Mouse (Mus musculus) ES-Bruce4 (cell line): ENCODE measurements around the gene Trim46. TPM values are rescaled to one million over a fixed set of nuclear protein-coding genes. Genes with fewer than 3 reads are reported as not detected.

Experiments used
- H3K27ac ChIP-seq: 2 replicates; pipeline ENCODE4 v1.5.1; 2012; ENCODE audit warnings: low read length, inconsistent platforms; ENCODE audit not compliant: insufficient read depth
- H3K27me3 ChIP-seq: 2 replicates; pipeline ENCODE4 v1.6.1; 2012; ENCODE audit warnings: mild to moderate bottlenecking, low read length, inconsistent platforms; ENCODE audit not compliant: control insufficient read depth, poor library complexity, insufficient read depth, severe bottlenecking
- H3K36me3 ChIP-seq: 2 replicates; pipeline ENCODE4 v1.6.1; 2012; ENCODE audit warnings: inconsistent platforms, mild to moderate bottlenecking, low read length, moderate library complexity; ENCODE audit not compliant: control insufficient read depth, poor library complexity, insufficient read depth, severe bottlenecking
- H3K4me1 ChIP-seq: one replicate; pipeline ENCODE4 v1.8.1; 2011; ENCODE audit warnings: low read length; ENCODE audit not compliant: control insufficient read depth, insufficient read depth
- H3K4me3 ChIP-seq: 2 replicates; pipeline ENCODE4 v1.5.1; 2011; ENCODE audit warnings: low read depth, mild to moderate bottlenecking, low read length
- H3K9ac ChIP-seq: 2 replicates; pipeline ENCODE4 v1.6.1; 2012; ENCODE audit warnings: low read depth, mild to moderate bottlenecking, inconsistent platforms; ENCODE audit not compliant: poor library complexity, severe bottlenecking
- H3K9me3 ChIP-seq: replicated peaks from 2 replicates; pipeline ENCODE4 v1.6.1; 2012; ENCODE audit warnings: mild to moderate bottlenecking, low read length, inconsistent platforms; ENCODE audit not compliant: control insufficient read depth, poor library complexity, insufficient read depth, severe bottlenecking
- CTCF ChIP-seq: IDR thresholded peaks from one replicate; pipeline ENCODE4 v1.8.1; 2011; ENCODE audit warnings: low read depth, low read length
- EP300 ChIP-seq: IDR thresholded peaks from 2 replicates; pipeline ENCODE4 v1.6.1; 2011; ENCODE audit warnings: low read depth, low read length; ENCODE audit not compliant: insufficient read depth
- POLR2A ChIP-seq: IDR thresholded peaks from one replicate; pipeline ENCODE4 v1.8.1; 2011; ENCODE audit warnings: low read length; ENCODE audit not compliant: insufficient read depth
- polyA plus RNA-seq: library from polyadenylated mRNA; stranded (reverse); fragments of >200 nt; gene quantifications from 2 replicates; pipeline ENCODE4 v1.2.4, GENCODE M21; 2011; ENCODE audit warnings: low read depth; ENCODE audit not compliant: missing spikeins, insufficient read depth, insufficient read length

The Trim46 gene
- polyA plus RNA-seq, 1 experiment, result 5.7 TPM

DNA sequence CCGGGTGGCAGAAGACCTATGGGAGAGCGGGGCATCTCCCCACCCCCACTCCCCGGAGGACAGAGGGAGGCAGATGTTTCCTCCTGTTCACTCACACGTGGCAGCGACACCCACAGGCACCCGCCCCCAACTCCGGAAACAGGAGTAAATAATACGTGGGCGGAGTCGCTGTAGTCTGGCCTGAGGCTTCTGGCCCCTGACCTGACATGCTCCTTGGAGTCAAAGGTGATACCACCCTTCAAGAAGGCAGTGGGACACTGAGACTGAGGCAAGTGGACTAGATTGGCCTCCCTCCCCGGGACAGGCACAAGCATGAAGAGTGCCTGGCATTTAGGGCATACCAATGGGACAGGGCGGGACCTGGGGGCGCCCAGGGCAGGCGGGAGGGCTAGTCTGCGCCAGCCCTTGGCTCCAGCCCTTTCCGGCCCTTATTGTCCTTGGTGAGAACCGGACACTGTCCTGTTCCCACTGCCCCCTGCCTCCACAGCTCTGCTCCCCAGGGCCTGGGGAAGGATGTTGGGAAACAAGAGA is 5.3 kb upstream of the Trim46 start:
- Histone ChIP-seq H3K4me1 (peaks cover 3% of the 10 kb centered on the region), H3K9me3 (no peaks in the 10 kb centered on the region), H3K36me3 (0 out of 2 replicates have a peak, but pooled peaks cover 2% of the 10 kb centered on the region), H3K4me3 (peak overlapping the region; percentile 42), H3K27ac (peak overlapping the region; percentile 74), H3K27me3 (no peaks in the 10 kb centered on the region), H3K9ac (no peak overlapping the region)
- no peak for TF ChIP-seq CTCF
- TF ChIP-seq POLR2A, result no peak
- TF ChIP-seq EP300, result no peak

DNA sequence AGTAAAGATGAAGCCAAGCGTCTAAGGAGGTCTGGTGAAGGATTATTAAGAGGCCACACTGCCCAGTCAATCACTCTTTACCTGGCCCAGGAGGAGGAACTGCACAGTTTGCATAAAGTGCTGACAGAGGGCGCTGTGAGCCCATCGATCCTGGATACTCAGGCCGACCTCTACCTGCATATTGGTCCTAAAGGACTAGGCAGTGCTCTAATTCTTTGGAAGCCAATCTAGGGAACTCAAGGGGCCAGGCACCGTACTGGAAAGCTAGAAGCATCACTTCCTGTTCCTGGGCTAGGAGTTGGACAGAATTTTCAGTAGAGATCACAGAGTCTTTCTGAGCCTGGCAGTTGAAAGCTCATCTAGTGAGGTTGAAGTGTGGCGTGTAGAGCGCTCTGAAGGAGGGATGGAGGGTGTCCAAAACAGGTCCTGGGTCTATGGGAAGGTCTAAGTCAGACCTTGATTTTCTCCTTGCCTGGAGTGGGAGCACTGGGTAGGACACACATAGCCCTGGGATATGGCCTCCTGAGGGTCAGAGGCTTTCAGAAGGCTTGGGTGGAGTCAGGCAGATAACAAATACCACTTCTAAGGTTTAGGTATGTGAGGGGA is 4.4 kb upstream of the Trim46 start:
- H3K4me3 ChIP-seq, result no peak overlapping the region
- no peaks in the 10 kb centered on the region for H3K27me3 ChIP-seq
- no peak for TF ChIP-seq CTCF
- no peak for TF ChIP-seq POLR2A
- TF ChIP-seq EP300, result no peak
- H3K9me3 ChIP-seq, result no peaks in the 10 kb centered on the region
- H3K4me1 ChIP-seq, result peaks cover 3% of the 10 kb centered on the region
- H3K27ac ChIP-seq, result peak overlapping the region; percentile 74
- 0 out of 2 replicates have a peak, but pooled peaks cover 2% of the 10 kb centered on the region for H3K36me3 ChIP-seq
- H3K9ac ChIP-seq, result no peak overlapping the region

DNA sequence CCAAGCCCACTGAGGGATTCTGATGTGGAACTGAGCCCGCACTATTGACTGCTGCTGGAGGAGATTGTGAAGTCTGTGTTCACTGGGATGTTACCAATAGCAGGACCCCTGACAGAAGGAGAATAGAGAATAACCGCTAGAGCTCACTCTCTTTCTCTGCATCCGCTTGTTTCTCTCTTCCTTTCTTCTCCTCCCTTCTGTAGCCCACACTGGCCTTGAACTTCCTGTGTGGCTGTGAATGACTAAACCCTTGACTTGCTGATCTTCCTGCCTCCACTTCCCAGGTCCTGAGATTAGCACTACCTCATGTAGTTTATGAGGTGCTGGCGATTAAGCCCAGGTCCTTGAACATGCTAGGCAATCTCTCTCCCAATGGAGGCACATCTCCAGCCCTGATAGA is 1.4 kb upstream of the Trim46 start:
- peaks cover 2% of the 10 kb centered on the region for H3K4me1 ChIP-seq
- no peak overlapping the region for H3K27ac ChIP-seq
- 0 out of 2 replicates have a peak, but pooled peaks cover 2% of the 10 kb centered on the region for H3K36me3 ChIP-seq
- H3K4me3 ChIP-seq, result peak overlapping the region; percentile 11; the same call in 1 of the 2 replicates
- no peaks in the 10 kb centered on the region for H3K27me3 ChIP-seq
- TF ChIP-seq POLR2A (no peak), CTCF (no peak), EP300 (no peak)
- H3K9me3 ChIP-seq, result no peaks in the 10 kb centered on the region
- H3K9ac ChIP-seq, result peak overlapping the region; percentile 84; the same call in 1 of the 2 replicates

DNA sequence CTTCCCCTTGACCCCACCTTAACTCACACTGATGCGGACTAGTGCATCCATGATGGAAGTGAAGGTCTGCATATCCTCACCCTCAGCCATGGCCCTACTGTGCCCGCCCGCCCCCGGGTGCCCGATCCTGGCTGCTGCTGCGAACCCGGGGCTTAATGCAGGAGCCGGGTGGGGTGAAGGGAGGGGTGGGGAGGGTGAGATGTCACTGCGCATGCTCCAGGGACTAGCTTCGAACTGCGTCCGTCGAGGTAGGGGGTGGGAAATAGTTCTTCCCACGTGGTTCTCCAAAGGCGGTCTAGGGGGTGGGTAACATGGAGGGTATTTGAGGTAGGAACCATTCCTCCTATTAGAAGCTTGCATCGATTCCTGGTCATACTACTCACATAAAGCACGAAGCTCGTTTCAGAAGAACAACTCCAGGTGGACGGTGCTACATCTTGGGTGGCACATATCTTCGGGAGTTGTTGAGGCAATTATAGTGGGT is 379 bp downstream of the Trim46 start, which contains the start of gene Krtcap2:
Krtcap2 (plus strand) TSS at position 279 of the 484 bp plus-strand sequence.
- H3K4me1 ChIP-seq, result peaks cover 2% of the 10 kb centered on the region
- H3K27ac ChIP-seq, result peak within 1 kb of the TSS; percentile 37
- H3K9me3 ChIP-seq, result no peaks in the 10 kb centered on the region
- no peaks in the 10 kb centered on the region for H3K27me3 ChIP-seq
- H3K9ac ChIP-seq, result peak within 1 kb of the TSS; percentile 84
- TF ChIP-seq POLR2A (no peak), CTCF (no peak), EP300 (no peak)
- peaks cover 2% of the 10 kb centered on the region; the same call in 1 of the 2 replicates for H3K36me3 ChIP-seq
- peak within 1 kb of the TSS; percentile 92 for H3K4me3 ChIP-seq

DNA sequence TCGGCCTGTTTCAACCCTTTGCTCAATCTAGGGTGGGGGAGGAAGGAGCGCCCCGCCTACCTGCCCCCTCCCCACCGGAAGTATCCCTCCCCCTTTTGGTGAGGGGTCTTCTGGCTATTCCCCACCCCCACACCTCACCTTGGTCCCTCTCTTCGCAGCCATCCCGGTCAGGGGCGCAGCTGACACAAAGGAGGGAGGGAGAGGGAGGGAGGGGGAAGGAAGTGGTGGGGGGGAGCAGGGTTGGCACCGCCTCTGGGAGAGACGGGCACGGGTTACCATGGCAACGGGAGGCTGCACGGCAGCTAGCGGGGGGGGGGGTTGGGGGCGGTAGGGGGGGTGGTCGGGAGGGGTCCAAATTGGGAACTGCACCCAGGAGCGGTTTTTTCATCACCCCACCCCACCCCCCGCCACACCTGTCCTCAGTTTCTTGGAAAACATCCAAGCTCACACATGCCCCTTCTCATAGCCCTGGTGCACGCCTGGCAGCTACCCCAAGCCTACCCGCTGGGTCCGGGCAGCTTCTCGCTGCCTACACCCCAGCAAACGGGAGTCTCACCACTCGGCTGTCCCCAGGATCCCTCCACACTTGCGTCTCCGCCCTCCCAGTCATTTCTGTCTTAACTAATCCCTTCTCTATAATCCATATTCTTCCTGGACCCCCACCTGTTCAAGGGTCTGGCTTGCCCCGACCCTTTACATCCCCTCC is 974 bp downstream of the Trim46 start:
- Histone ChIP-seq H3K4me3 (peak overlapping the region; percentile 64), H3K9me3 (no peaks in the 10 kb centered on the region), H3K36me3 (peaks cover 2% of the 10 kb centered on the region; the same call in 1 of the 2 replicates), H3K27ac (no peak overlapping the region), H3K27me3 (no peaks in the 10 kb centered on the region), H3K4me1 (peaks cover 2% of the 10 kb centered on the region), H3K9ac (peak overlapping the region; percentile 36)
- no peak for TF ChIP-seq EP300
- no peak for TF ChIP-seq POLR2A
- no peak for TF ChIP-seq CTCF
